In genomic region chr5:65888102-65888501, GRCm38 (mm10) we compare ENCODE assay signal across 23 mouse cellular contexts. TPM values are rescaled to one million over a fixed set of nuclear protein-coding genes. Genes with fewer than 3 reads are reported as not detected.
A peak's percentile ranks its signal among the peaks of the same experiment; 100 is the strongest.
DNase-seq lines count a peak whose midpoint lies in the region; TF ChIP-seq lines count a peak whose summit lies in the region.
"Had no signal": no experiment of that assay in that cellular context is flagged by ENCODE, and none has a peak within 500 bp of the region (broad histone marks: within the 10 kb centered on the region; RNA-seq: fewer than 3 reads in every experiment).

No protein-coding gene starts in this region.

- WGBS in heart, embryonic 10.5 days: 91% methylated on average over 5 of the region's 5 CpGs
- WGBS in spleen, adult 2 months: 44% methylated on average over 5 of the region's 5 CpGs

- no peak for TF ChIP-seq CTCF in spleen, adult 2 months (IDR thresholded peaks at IDR 0.05; ENCODE audit: extremely low read depth, insufficient read depth, insufficient read length, insufficient replicate concordance)
- TF ChIP-seq CTCF in layer of hippocampus, adult 2 months (conservative IDR thresholded peaks at IDR 0.05): no peak

- no peaks in the 10 kb centered on the region for H3K9me3 ChIP-seq in heart, embryonic 10.5 days
- H3K9me3 ChIP-seq: embryonic facial prominence, embryonic 13.5 days; forebrain, embryonic 13.5 days had no signal

- peaks cover 15% of the 10 kb centered on the region for H3K4me1 ChIP-seq in heart, embryonic 10.5 days
- H3K4me1 ChIP-seq in spleen, adult 2 months (ENCODE audit: control insufficient read depth, insufficient read depth, insufficient read length): peaks cover 35% of the 10 kb centered on the region
- H3K4me1 ChIP-seq: hindbrain, embryonic 12.5 days had no signal

- no peak overlapping the region for H3K4me3 ChIP-seq in heart, embryonic 10.5 days
- H3K4me3 ChIP-seq in spleen, adult 2 months (ENCODE audit: extremely low read depth, insufficient read depth, insufficient read length): no peak overlapping the region
- H3K4me3 ChIP-seq in layer of hippocampus, adult 2 months: no peak overlapping the region
- H3K4me3 ChIP-seq: embryonic facial prominence, embryonic 13.5 days; forebrain, embryonic 13.5 days; hindbrain, embryonic 12.5 days had no signal

- peak overlapping the region; percentile 84 for H3K27ac ChIP-seq in heart, embryonic 10.5 days
- H3K27ac ChIP-seq in spleen, adult 2 months (ENCODE audit: insufficient read depth, low read length): peak overlapping the region; percentile 39
- H3K27ac ChIP-seq in layer of hippocampus, adult 2 months: no peak overlapping the region
- H3K27ac ChIP-seq: embryonic facial prominence, embryonic 13.5 days; forebrain, embryonic 13.5 days; hindbrain, embryonic 12.5 days had no signal

- no peak for TF ChIP-seq POLR2A in spleen, adult 2 months (IDR thresholded peaks at IDR 0.05; ENCODE audit: low read depth, low read length)

- no peaks in the 10 kb centered on the region for H3K27me3 ChIP-seq in heart, embryonic 10.5 days (ENCODE audit: insufficient read depth, poor library complexity, severe bottlenecking)
- H3K27me3 ChIP-seq in spleen, adult 2 months (ENCODE audit: control insufficient read depth, insufficient read depth, low read length): no peaks in the 10 kb centered on the region
- H3K27me3 ChIP-seq: CH12.LX; embryonic facial prominence, embryonic 13.5 days; forebrain, embryonic 13.5 days; hindbrain, embryonic 12.5 days; Patski had no signal

- no peak for DNase-seq in heart, embryonic 10.5 days (ENCODE audit: low spot score)
- no peak for DNase-seq in heart, adult 9 months (ENCODE audit: low spot score in 2 of 2)
- DNase-seq in spleen, adult 2 months (ENCODE audit: low read depth in 1 of 2, low spot score in 2 of 2): no peak
- DNase-seq in spleen, postnatal 36 days (ENCODE audit: low spot score in 2 of 2): no peak
- peak; percentile 49 for DNase-seq in T-cell, adult 2 months (ENCODE audit: low spot score)
- DNase-seq in naive thymus-derived CD4-positive, alpha-beta T cell, adult 2 months (ENCODE audit: low read depth): peak; percentile 52
- no peak for DNase-seq in layer of hippocampus, adult 2 months (ENCODE audit: low spot score in 2 of 2)
- DNase-seq: adrenal gland, adult 2 months; adrenal gland, postnatal 25 days; cerebellum, adult 18-20 months; cerebellum, adult 9-11 months; cerebellum, postnatal 36 days; forebrain, postnatal 0 days; gastrocnemius, postnatal 14 days had no signal

- no peaks in the 10 kb centered on the region for H3K36me3 ChIP-seq in heart, embryonic 10.5 days
- H3K36me3 ChIP-seq in spleen, adult 2 months (ENCODE audit: control insufficient read depth, insufficient read depth, low read length): peaks cover 15% of the 10 kb centered on the region
- H3K36me3 ChIP-seq: embryonic facial prominence, embryonic 13.5 days; hindbrain, embryonic 12.5 days had no signal

RNA-seq across cellular contexts. Expression of gene Rhoh, which starts 27.1 kb away (rescaled TPM):
- 0.55 and 0.73 TPM in 2 replicates for polyA plus RNA-seq in heart, embryonic 10.5 days (2016; fragmentation: Nextera tagmentation; extraction: Ambion mirVana)
- polyA plus RNA-seq in spleen, adult 2 months (2012; rRNA removed): 28.0 and 33.6 TPM in 2 replicates
- under 1 TPM; 0.69 to 0.97 TPM for total RNA-seq in layer of hippocampus, adult 2 months (2021)
- polyA plus RNA-seq: C2C12 had no signal

RNA-seq across cellular contexts. Expression of gene Chrna9, which starts 46.6 kb away (rescaled TPM):
- polyA plus RNA-seq in heart, embryonic 10.5 days (2016; fragmentation: Nextera tagmentation; extraction: Ambion mirVana): 0.09 TPM in 1 of 2 replicates, not detected in the other
- polyA plus RNA-seq in spleen, adult 2 months (2012; rRNA removed): 0.54 TPM in 1 of 2 replicates, not detected in the other
- not detected for total RNA-seq in layer of hippocampus, adult 2 months (2021)
- total RNA-seq: adrenal gland, adult 2 months; adrenal gland, postnatal 25 days; CH12.LX; granulocyte monocyte progenitor cell, adult 5-6 weeks had no signal
- polyA plus RNA-seq: adrenal gland, adult 2 months; C2C12; embryonic facial prominence, embryonic 13.5 days; forebrain, embryonic 13.5 days; forebrain, postnatal 0 days; heart, embryonic 11.5 days; hindbrain, embryonic 16.5 days; Patski had no signal

Comparison
In these comparisons a context has a peak if more than half of its experiments do, and no peak if none do; other contexts are left out.
1. DNase-seq: peak in T-cell, adult 2 months (single experiment) and naive thymus-derived CD4-positive, alpha-beta T cell, adult 2 months (single experiment); none in heart, embryonic 10.5 days (single experiment), heart, adult 9 months (0 of 2), spleen, adult 2 months (0 of 2), spleen, postnatal 36 days (0 of 2) and layer of hippocampus, adult 2 months (0 of 2).
2. RNA of gene Rhoh, which starts 27.1 kb away (polyA plus RNA-seq): 28.0 to 33.6 TPM in spleen, adult 2 months; 0.55 to 0.73 TPM in heart, embryonic 10.5 days; every median in the first group is over 10 times any median in the second.